Mouse (Mus musculus) heart, postnatal 25 days (tissue): ENCODE data around the gene Susd6. TPM values are rescaled to one million over a fixed set of nuclear protein-coding genes. Genes with fewer than 3 reads are reported as not detected.
"Not testable (repeated sequence)": the region's sequence is repeated elsewhere in the genome, so short reads cannot be mapped to it uniquely, and the experiment has no call there.

ENCODE experiments used
- DNase-seq: peaks from one replicate; pipeline ENCODE4 v3.0.0; 2022; ENCODE audit warnings: low spot score
- intact Hi-C: fragments of 180-260 bp; cut with DNase I; formaldehyde crosslinking; loops from one replicate; pipeline ENCODE4 v1.15.1; 2025
- total RNA-seq, 2 experiments: library from RNA; stranded (reverse); gene quantifications; 2 replicates each; pipeline ENCODE4 v1.2.3; 2021

Susd6 gene
- total RNA-seq, 2 experiments from 2014 or later, result 62.5 to 69.1 TPM

- DNase-seq, result no peak
- intact Hi-C loops, result no loop called here
Measured at GRCm38 (mm10) chr12:80807451-80808085, 17.3 kb downstream of the Susd6 start.

GRCm38 (mm10) chr12:80810005-80810404, 19.7 kb downstream of the Susd6 start:
- intact Hi-C loops, result loop anchor here (2.0 kb wide), 1 partner anchor 17 kb away; no protein-coding TSS in a partner anchor
- no peak for DNase-seq

GRCm38 (mm10) chr12:80811646-80812509, 21.6 kb downstream of the Susd6 start:
- intact Hi-C loops, result loop anchor here (2.0 kb wide), 1 partner anchor 19 kb away; no protein-coding TSS in a partner anchor
- DNase-seq, result no peak

- intact Hi-C loops, result no loop called here
- no peak for DNase-seq
Measured at GRCm38 (mm10) chr12:80812510-80812820, 22.2 kb downstream of the Susd6 start.

GRCm38 (mm10) chr12:80813456-80813855, 23.1 kb downstream of the Susd6 start:
- intact Hi-C loops, result no loop called here
- DNase-seq, result no peak

- intact Hi-C loops, result no loop called here
- DNase-seq, result no peak
Measured at GRCm38 (mm10) chr12:80813872-80814271, 23.6 kb downstream of the Susd6 start.

GRCm38 (mm10) chr12:80814529-80814928, 24.2 kb downstream of the Susd6 start:
- intact Hi-C loops, result no loop called here
- no peak for DNase-seq

GRCm38 (mm10) chr12:80815298-80815697, 25.0 kb downstream of the Susd6 start:
- intact Hi-C loops, result no loop called here
- no peak for DNase-seq

- intact Hi-C loops, result no loop called here
- DNase-seq, result no peak
Measured at GRCm38 (mm10) chr12:80815893-80816292, 25.6 kb downstream of the Susd6 start.

GRCm38 (mm10) chr12:80816380-80817086, 26.2 kb downstream of the Susd6 start:
- no peak for DNase-seq
- intact Hi-C loops, result no loop called here

GRCm38 (mm10) chr12:80817697-80818235, 27.5 kb downstream of the Susd6 start:
- intact Hi-C loops, result no loop called here
- DNase-seq, result no peak

- intact Hi-C loops, DNase-seq: not testable (repeated sequence)
Measured at GRCm38 (mm10) chr12:80819020-80819419, 28.7 kb downstream of the Susd6 start.

- intact Hi-C loops, result no loop called here
Measured at GRCm38 (mm10) chr12:80821312-80822007, 31.1 kb downstream of the Susd6 start.

GRCm38 (mm10) chr12:80822533-80822932, 32.2 kb downstream of the Susd6 start:
- DNase-seq, result no peak
- intact Hi-C loops, result no loop called here

More at GRCm38 (mm10) chr12:80821312-80822007, 31.1 kb downstream of the Susd6 start:
- DNase-seq, result no peak

- intact Hi-C loops, result no loop called here
- DNase-seq, result no peak
Measured at GRCm38 (mm10) chr12:80824202-80824601, 33.9 kb downstream of the Susd6 start.

- intact Hi-C loops, result no loop called here
- no peak for DNase-seq
Measured at GRCm38 (mm10) chr12:80826423-80826822, 36.1 kb downstream of the Susd6 start.

- peak; percentile 49 for DNase-seq
- intact Hi-C loops, result no loop called here
Measured at GRCm38 (mm10) chr12:80827464-80828015, 37.2 kb downstream of the Susd6 start.

- intact Hi-C loops, result no loop called here
- DNase-seq, result no peak
Measured at GRCm38 (mm10) chr12:80828020-80828419, 37.7 kb downstream of the Susd6 start.

- intact Hi-C loops, result no loop called here
- DNase-seq, result no peak
Measured at GRCm38 (mm10) chr12:80828951-80829350, 38.6 kb downstream of the Susd6 start.
